Mouse (Mus musculus) hindbrain, embryonic 11.5 days (tissue): ENCODE results near the gene Wnt10b. TPM values are rescaled to one million over a fixed set of nuclear protein-coding genes. Genes with fewer than 3 reads are reported as not detected.
"Not testable (repeated sequence)": the region's sequence is repeated elsewhere in the genome, so short reads cannot be mapped to it uniquely, and the experiment has no call there.

Source experiments
- ATAC-seq: fragments of 200-750 bp; cut with Nextera tagmentation; 2 replicates; pipeline ENCODE4 v1.8.0; 2017; ENCODE audit warnings: mild to moderate bottlenecking, moderate TSS enrichment, moderate library complexity; ENCODE audit not compliant: low FRiP score
- DNase-seq: peaks from one replicate; pipeline ENCODE4 v3.0.0-alpha.2; 2015; ENCODE audit warnings: low spot score
- H3K27ac ChIP-seq: fragments of 300-500 bp; sonication (generic); 2 replicates; pipeline ENCODE4 v1.5.1; 2014; ENCODE audit warnings: mild to moderate bottlenecking, low read depth, low read length
- H3K27me3 ChIP-seq: fragments of 300-500 bp; sonication (generic); 2 replicates; pipeline ENCODE4 v1.6.1; 2014; ENCODE audit warnings: mild to moderate bottlenecking, low read length, moderate library complexity, mixed read lengths; ENCODE audit not compliant: control insufficient read depth, insufficient read depth
- H3K36me3 ChIP-seq: fragments of 300-500 bp; sonication (generic); 2 replicates; pipeline ENCODE4 v1.6.1; 2014; ENCODE audit warnings: mild to moderate bottlenecking, low read length, moderate library complexity, mixed read lengths; ENCODE audit not compliant: control insufficient read depth, insufficient read depth
- H3K4me1 ChIP-seq: fragments of 300-500 bp; sonication (generic); replicated peaks from 2 replicates; pipeline ENCODE4 v1.6.1; 2014; ENCODE audit warnings: low read length, mixed read lengths; ENCODE audit not compliant: control insufficient read depth, insufficient read depth
- H3K4me2 ChIP-seq: fragments of 300-500 bp; sonication (generic); replicated peaks from 2 replicates; pipeline ENCODE4 v1.6.1; 2014; ENCODE audit warnings: mild to moderate bottlenecking, low read depth, low read length
- H3K4me3 ChIP-seq: fragments of 300-500 bp; sonication (generic); 2 replicates; pipeline ENCODE4 v1.5.1; 2014; ENCODE audit warnings: low read depth, low read length
- H3K9ac ChIP-seq: fragments of 300-500 bp; sonication (generic); 2 replicates; pipeline ENCODE4 v1.6.1; 2014; ENCODE audit warnings: low read depth, low read length
- H3K9me3 ChIP-seq: fragments of 300-500 bp; sonication (generic); 2 replicates; pipeline ENCODE4 v1.6.1; 2016; ENCODE audit warnings: low read length; ENCODE audit not compliant: control insufficient read depth
- WGBS: fragments of 180-500 bp; shearing (Covaris S2); extraction: QIAGEN DNeasy Blood & Tissue Kit; methylation state at CpG from one replicate; pipeline ENCODE4 v1.1.7; 2014; 5-methylcytosine and 5-hydroxymethylcytosine counted together
- polyA plus RNA-seq: library from polyadenylated mRNA; unstranded; fragments of >200 nt; fragmentation: Nextera tagmentation; extraction: Ambion mirVana; gene quantifications from 2 replicates; pipeline ENCODE4 v1.2.1, GENCODE M21; 2014

The Wnt10b gene
- polyA plus RNA-seq, 1 experiment from 2014 or later: 0.54 TPM

GRCm38 (mm10) chr15:98747296-98747695 is 30.7 kb downstream of the Wnt10b start:
- Histone ChIP-seq H3K27ac (no peak overlapping the region), H3K27me3 (no peaks in the 10 kb centered on the region), H3K4me2 (no peak overlapping the region), H3K4me3 (no peak overlapping the region), H3K4me1 (no peaks in the 10 kb centered on the region), H3K9me3 (no peaks in the 10 kb centered on the region), H3K9ac (no peak overlapping the region), H3K36me3 (0 out of 2 replicates have a peak, but pooled peaks cover under 1% of the 10 kb centered on the region)
- ATAC-seq (no peak), DNase-seq (no peak)
- WGBS: 87% methylated on average over 6 of the region's 6 CpGs

- Histone ChIP-seq H3K36me3 (0 out of 2 replicates have a peak, but pooled peaks cover 2% of the 10 kb centered on the region), H3K9me3 (no peaks in the 10 kb centered on the region), H3K9ac (no peak overlapping the region), H3K4me3 (no peak overlapping the region), H3K27ac (no peak overlapping the region), H3K4me2 (no peak overlapping the region), H3K27me3 (no peaks in the 10 kb centered on the region), H3K4me1 (no peaks in the 10 kb centered on the region)
- DNase-seq (no peak), ATAC-seq (no peak)
- 88% methylated on average over 10 of the region's 10 CpGs for WGBS
Observed at GRCm38 (mm10) chr15:98746344-98746965, 31.5 kb downstream of the Wnt10b start.

GRCm38 (mm10) chr15:98743863-98744262 is 34.1 kb downstream of the Wnt10b start:
- H3K4me2 ChIP-seq, ATAC-seq, H3K4me1 ChIP-seq, H3K27ac ChIP-seq, H3K36me3 ChIP-seq, H3K9me3 ChIP-seq, H3K9ac ChIP-seq, H3K27me3 ChIP-seq, DNase-seq, H3K4me3 ChIP-seq: not testable (repeated sequence)
- 89% methylated on average over 3 of the region's 3 CpGs for WGBS

- Histone ChIP-seq H3K27me3 (no peaks in the 10 kb centered on the region), H3K36me3 (0 out of 2 replicates have a peak, but pooled peaks cover 2% of the 10 kb centered on the region), H3K9ac (no peak overlapping the region), H3K4me2 (no peak overlapping the region), H3K9me3 (no peaks in the 10 kb centered on the region), H3K27ac (no peak overlapping the region), H3K4me1 (no peaks in the 10 kb centered on the region), H3K4me3 (no peak overlapping the region)
- DNase-seq (no peak), ATAC-seq (no peak)
- WGBS: 91% methylated on average over 8 of the region's 8 CpGs
Observed at GRCm38 (mm10) chr15:98742766-98743428, 35.1 kb downstream of the Wnt10b start.

GRCm38 (mm10) chr15:98740219-98740618 is 37.7 kb downstream of the Wnt10b start:
- Histone ChIP-seq H3K4me2 (no peak overlapping the region), H3K27me3 (no peaks in the 10 kb centered on the region), H3K9me3 (no peaks in the 10 kb centered on the region), H3K27ac (no peak overlapping the region), H3K9ac (no peak overlapping the region), H3K36me3 (0 out of 2 replicates have a peak, but pooled peaks cover 6% of the 10 kb centered on the region), H3K4me3 (no peak overlapping the region), H3K4me1 (no peaks in the 10 kb centered on the region)
- DNase-seq: no peak
- 91% methylated on average over 8 of the region's 8 CpGs for WGBS
- ATAC-seq: no peak

- Histone ChIP-seq H3K9me3 (no peaks in the 10 kb centered on the region), H3K4me1 (no peaks in the 10 kb centered on the region), H3K36me3 (0 out of 2 replicates have a peak, but pooled peaks cover 6% of the 10 kb centered on the region), H3K27ac (no peak overlapping the region), H3K27me3 (no peaks in the 10 kb centered on the region), H3K4me2 (no peak overlapping the region), H3K4me3 (no peak overlapping the region), H3K9ac (no peak overlapping the region)
- DNase-seq (no peak), ATAC-seq (no peak)
- 63% methylated on average over 4 of the region's 4 CpGs for WGBS
Observed at GRCm38 (mm10) chr15:98738796-98739195, 39.2 kb downstream of the Wnt10b start.

- Histone ChIP-seq H3K4me2 (no peak overlapping the region), H3K9ac (no peak overlapping the region), H3K4me3 (no peak overlapping the region), H3K4me1 (no peaks in the 10 kb centered on the region), H3K27ac (no peak overlapping the region; the same call in 1 of the 2 replicates), H3K9me3 (no peaks in the 10 kb centered on the region), H3K27me3 (no peaks in the 10 kb centered on the region), H3K36me3 (0 out of 2 replicates have a peak, but pooled peaks cover 6% of the 10 kb centered on the region)
- ATAC-seq (no peak), DNase-seq (no peak)
Observed at GRCm38 (mm10) chr15:98737881-98738280, 40.1 kb downstream of the Wnt10b start.

GRCm38 (mm10) chr15:98736521-98736920 is 41.4 kb downstream of the Wnt10b start:
- no peak overlapping the region for H3K27ac ChIP-seq
- no peaks in the 10 kb centered on the region for H3K27me3 ChIP-seq
- no peaks in the 10 kb centered on the region for H3K4me1 ChIP-seq
- 0 out of 2 replicates have a peak, but pooled peaks cover 4% of the 10 kb centered on the region for H3K36me3 ChIP-seq
- no peak for DNase-seq
- WGBS: 92% methylated on average over 10 of the region's 10 CpGs
- no peaks in the 10 kb centered on the region for H3K9me3 ChIP-seq
- no peak overlapping the region for H3K4me2 ChIP-seq
- H3K9ac ChIP-seq: no peak overlapping the region
- no peak for ATAC-seq
- no peak overlapping the region for H3K4me3 ChIP-seq
